Mouse (Mus musculus): ENCODE measurements around the gene Tbc1d32. TPM values are rescaled to one million over a fixed set of nuclear protein-coding genes. Genes with fewer than 3 reads are reported as not detected.
A peak's percentile ranks its signal among the peaks of the same experiment; 100 is the strongest.
"Not testable (repeated sequence)": the region's sequence is repeated elsewhere in the genome, so short reads cannot be mapped to it uniquely, and the experiment has no call there.

Tbc1d32 gene
- 1 to 10 TPM; 8.2 to 9.2 TPM for total RNA-seq (2021)
- long read RNA-seq, experiment 1, full-length matches to known transcripts, result 3 of 4 reads
- long read RNA-seq, experiment 1, partial matches to known transcripts, result 0 of 4 reads
- long read RNA-seq, experiment 1, other reads (novel, unspliced or antisense), result 1 of 4 reads
- long read RNA-seq, experiment 2, full-length matches to known transcripts, result 2 of 3 reads
- long read RNA-seq, experiment 2, partial matches to known transcripts, result 0 of 3 reads
- long read RNA-seq, experiment 2, other reads (novel, unspliced or antisense), result 1 of 3 reads

- peak; percentile 92 to 93 for DNase-seq (ENCODE audit: low spot score in 2 of 2)
- intact Hi-C loops (cut with DNase I), result loop anchor here (5.0 kb wide), 1 partner anchor 111 kb away; no protein-coding TSS in a partner anchor
These were observed at the start of gene Tbc1d32 for GRCm38 (mm10) chr10:56228568-56229209. Gene Tbc1d32, minus strand, starts transcription at chr10:56228689.

- DNase-seq (ENCODE audit: low spot score in 2 of 2), result no peak
- intact Hi-C loops (cut with DNase I), result loop anchor here (5.0 kb wide), 1 partner anchor 111 kb away; no protein-coding TSS in a partner anchor
These were observed 666 bp downstream of the Tbc1d32 start for GRCm38 (mm10) chr10:56227771-56228275.

GRCm38 (mm10) chr10:56215797-56216196, 12.7 kb downstream of the Tbc1d32 start:
- DNase-seq (ENCODE audit: low spot score in 2 of 2), result no peak
- intact Hi-C loops (cut with DNase I), result no loop called here

GRCm38 (mm10) chr10:56210343-56210742, 18.1 kb downstream of the Tbc1d32 start:
- intact Hi-C loops (cut with DNase I), result no loop called here
- no peak for DNase-seq (ENCODE audit: low spot score in 2 of 2)

- intact Hi-C loops (cut with DNase I), result no loop called here
- no peak for DNase-seq (ENCODE audit: low spot score in 2 of 2)
These were observed 21.6 kb downstream of the Tbc1d32 start for GRCm38 (mm10) chr10:56206802-56207404.

GRCm38 (mm10) chr10:56204348-56204747, 24.1 kb downstream of the Tbc1d32 start:
- intact Hi-C loops (cut with DNase I), result no loop called here
- no peak for DNase-seq (ENCODE audit: low spot score in 2 of 2)

GRCm38 (mm10) chr10:56199902-56200301, 28.6 kb downstream of the Tbc1d32 start:
- no peak for DNase-seq (ENCODE audit: low spot score in 2 of 2)
- intact Hi-C loops (cut with DNase I), result no loop called here

GRCm38 (mm10) chr10:56198691-56199090, 29.8 kb downstream of the Tbc1d32 start:
- no peak for DNase-seq (ENCODE audit: low spot score in 2 of 2)
- intact Hi-C loops (cut with DNase I), result no loop called here

- intact Hi-C loops (cut with DNase I), result no loop called here
- DNase-seq (ENCODE audit: low spot score in 2 of 2), result no peak
These were observed 34.2 kb downstream of the Tbc1d32 start for GRCm38 (mm10) chr10:56194310-56194709.

- intact Hi-C loops (cut with DNase I), result no loop called here
- no peak for DNase-seq (ENCODE audit: low spot score in 2 of 2)
These were observed 46.8 kb downstream of the Tbc1d32 start for GRCm38 (mm10) chr10:56181727-56182126.

- DNase-seq (ENCODE audit: low spot score in 2 of 2), result no peak
- intact Hi-C loops (cut with DNase I), result no loop called here
These were observed 55.3 kb downstream of the Tbc1d32 start for GRCm38 (mm10) chr10:56173184-56173583.

- DNase-seq (ENCODE audit: low spot score in 2 of 2); intact Hi-C loops (cut with DNase I): not testable (repeated sequence)
These were observed 60.8 kb downstream of the Tbc1d32 start for GRCm38 (mm10) chr10:56167721-56168120.

- intact Hi-C loops (cut with DNase I), result no loop called here
- peak in 1 of 2 experiments; percentile 12 for DNase-seq (ENCODE audit: low spot score in 2 of 2)
These were observed 62.7 kb downstream of the Tbc1d32 start for GRCm38 (mm10) chr10:56165758-56166157.

GRCm38 (mm10) chr10:56164411-56164810, 64.1 kb downstream of the Tbc1d32 start:
- intact Hi-C loops (cut with DNase I), result no loop called here
- DNase-seq (ENCODE audit: low spot score in 2 of 2), result no peak

GRCm38 (mm10) chr10:56158748-56159147, 69.7 kb downstream of the Tbc1d32 start:
- DNase-seq (ENCODE audit: low spot score in 2 of 2), result no peak
- intact Hi-C loops (cut with DNase I), result no loop called here

GRCm38 (mm10) chr10:56158207-56158606, 70.3 kb downstream of the Tbc1d32 start:
- intact Hi-C loops (cut with DNase I), result no loop called here
- DNase-seq (ENCODE audit: low spot score in 2 of 2), result no peak

GRCm38 (mm10) chr10:56156956-56157355, 71.5 kb downstream of the Tbc1d32 start:
- no peak for DNase-seq (ENCODE audit: low spot score in 2 of 2)
- intact Hi-C loops (cut with DNase I), result no loop called here

GRCm38 (mm10) chr10:56148920-56149319, 79.6 kb downstream of the Tbc1d32 start:
- intact Hi-C loops (cut with DNase I), result no loop called here
- no peak for DNase-seq (ENCODE audit: low spot score in 2 of 2)

- DNase-seq (ENCODE audit: low spot score in 2 of 2), result no peak
- intact Hi-C loops (cut with DNase I), result no loop called here
These were observed 91.3 kb downstream of the Tbc1d32 start for GRCm38 (mm10) chr10:56137191-56137590.

- intact Hi-C loops (cut with DNase I), result no loop called here
- no peak for DNase-seq (ENCODE audit: low spot score in 2 of 2)
These were observed 98.8 kb downstream of the Tbc1d32 start for GRCm38 (mm10) chr10:56129642-56130041.

All from left cerebral cortex, postnatal 14 days (tissue).